Mouse (Mus musculus) heart, adult 10 weeks (tissue): ENCODE data around the gene 2210010C04Rik. TPM values are rescaled to one million over a fixed set of nuclear protein-coding genes. Genes with fewer than 3 reads are reported as not detected.

Experiments
- polyA plus RNA-seq: library from polyadenylated mRNA; stranded (reverse); fragments of 350-450 nt; fragmentation: Illumina TruSeq; extraction: RNeasy Lipid Tissue Mini Kit (QIAGEN cat#74804); gene quantifications from one replicate; pipeline ENCODE4 v1.2.3, GENCODE M21; 2014; ENCODE audit warnings: low read depth, low replicate concordance

Gene 2210010C04Rik
- not detected for polyA plus RNA-seq

DNA sequence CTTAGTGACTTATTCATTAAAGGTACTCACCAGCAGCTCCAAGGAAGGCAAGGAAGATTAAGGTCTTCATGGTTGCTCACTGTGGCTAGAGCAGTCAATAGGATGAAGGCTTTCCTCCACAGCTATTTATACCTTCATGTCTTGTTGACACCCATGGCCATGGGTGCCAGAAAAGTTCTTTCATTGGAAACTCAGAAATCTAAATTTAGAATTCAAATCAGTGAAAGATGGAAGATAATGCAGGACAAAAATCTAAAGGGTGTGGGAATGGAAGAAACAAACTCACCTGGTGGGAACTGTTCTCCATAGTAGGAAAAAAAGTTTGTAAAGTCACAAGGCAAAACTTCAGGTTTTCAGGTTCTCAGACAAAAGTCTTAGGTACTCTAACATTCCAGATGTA is at the start of gene 2210010C04Rik:
TSS of gene 2210010C04Rik (minus strand) at position 101 of the 400 bp plus-strand sequence.

DNA sequence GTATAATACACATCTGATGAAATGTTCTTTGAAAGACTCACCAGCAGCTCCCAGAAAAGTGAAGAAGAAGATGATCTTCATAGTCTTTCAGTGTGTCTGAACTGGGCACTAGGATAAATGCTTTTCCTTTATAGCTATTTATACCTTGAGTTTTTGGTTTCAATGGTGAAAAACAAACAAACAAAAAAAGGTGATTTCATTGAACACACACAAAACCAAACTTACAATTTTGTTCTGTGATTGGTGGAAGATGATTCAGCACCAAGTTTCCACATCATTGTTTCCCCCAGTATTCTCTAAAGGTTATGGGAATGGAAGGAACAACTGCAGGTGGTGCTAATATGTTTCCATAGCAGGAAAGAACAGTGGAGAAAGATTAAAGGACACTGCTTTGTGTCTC is 35.9 kb downstream of the 2210010C04Rik start, which contains the start of gene Gm2663:
TSS of gene Gm2663 (minus strand) at position 101 of the 400 bp plus-strand sequence.

Other genes starting within 250 kb of the 2210010C04Rik start
- not detected for gene Moxd2, start 148.0 kb downstream of the 2210010C04Rik start, polyA plus RNA-seq
- not detected for gene Prss58, start 135.1 kb downstream of the 2210010C04Rik start, polyA plus RNA-seq
- gene 1700074P13Rik, start 95.0 kb downstream of the 2210010C04Rik start, polyA plus RNA-seq, result not detected
- not detected for gene Gm4744, start 83.6 kb downstream of the 2210010C04Rik start, polyA plus RNA-seq
- gene 1810009J06Rik, start 70.8 kb downstream of the 2210010C04Rik start, polyA plus RNA-seq, result not detected
- not detected for gene Gm2663, start 36.0 kb downstream of the 2210010C04Rik start, polyA plus RNA-seq